Mouse (Mus musculus): ENCODE measurements around the gene Gcc2. TPM values are rescaled to one million over a fixed set of nuclear protein-coding genes. Genes with fewer than 3 reads are reported as not detected.
"Not testable (repeated sequence)": the region's sequence is repeated elsewhere in the genome, so short reads cannot be mapped to it uniquely, and the experiment has no call there.

The Gcc2 gene
- 10 to 100 TPM; 61.7 to 71.3 TPM for total RNA-seq (2021)
- long read RNA-seq, full-length matches to known transcripts, result 4 of 6 reads
- long read RNA-seq, partial matches to known transcripts, result 0 of 6 reads
- long read RNA-seq, other reads (novel, unspliced or antisense), result 2 of 6 reads

DNA sequence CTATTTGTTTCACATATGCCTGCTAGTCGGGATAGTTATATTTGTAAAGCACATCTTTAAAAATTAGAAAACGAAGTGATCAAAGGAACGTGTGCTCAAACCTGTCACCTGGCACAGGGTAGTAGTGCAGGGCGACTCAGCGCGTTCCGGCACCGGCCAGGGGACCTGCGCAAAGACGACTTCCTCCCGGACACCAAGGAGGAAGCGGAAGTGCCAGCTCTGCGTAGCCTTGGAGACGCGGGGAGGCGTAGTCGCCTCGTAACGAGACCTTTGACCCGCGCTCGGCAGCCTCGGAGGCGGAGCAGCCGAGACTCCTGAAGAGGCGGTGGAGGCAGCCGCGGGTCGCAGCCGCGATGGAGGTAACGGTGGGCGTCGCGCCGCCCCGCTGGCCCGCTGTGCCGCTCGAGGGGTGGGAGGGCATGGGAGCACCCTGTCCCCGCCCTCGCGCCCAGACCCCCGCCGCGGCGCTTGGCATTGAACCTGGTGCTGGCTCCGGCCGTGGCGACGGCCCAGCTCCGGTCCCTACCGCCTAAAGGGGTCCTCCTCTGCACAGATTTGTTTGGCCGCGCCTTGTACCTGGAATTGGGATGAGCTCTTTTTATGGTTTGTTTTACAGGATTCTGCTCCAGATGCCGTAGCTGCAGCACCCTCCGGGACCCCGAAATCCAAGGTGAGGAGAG lies at the start of gene Gcc2:
Gcc2 (plus strand) TSS at position 285 of the 680 bp plus-strand sequence.
- DNase-seq (ENCODE audit: low spot score in 2 of 2), result peak; percentile 87 to 92

DNA sequence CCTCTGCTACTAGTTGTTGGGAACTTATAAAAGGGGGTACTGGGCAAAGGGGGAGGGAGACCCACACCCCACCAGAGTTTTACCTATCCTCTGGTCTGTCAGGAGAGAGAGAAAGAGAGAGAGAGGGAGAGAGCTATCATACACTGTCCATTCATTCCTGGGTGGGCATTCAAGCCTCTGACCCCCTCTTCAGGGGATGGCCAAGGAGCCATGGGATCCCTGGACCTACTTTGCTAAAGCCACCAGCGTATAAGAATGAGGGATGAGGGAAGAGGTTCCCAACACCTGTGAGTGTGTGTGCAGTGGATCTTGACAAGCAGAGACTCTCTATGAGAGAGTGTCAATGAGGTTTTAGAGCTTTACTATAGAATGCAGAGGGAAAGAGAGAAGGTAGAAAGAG lies 49.3 kb upstream of the Gcc2 start:
- no peak for DNase-seq (ENCODE audit: low spot score in 2 of 2)

GRCm38 (mm10) chr10:58206639-58207404 lies 48.5 kb upstream of the Gcc2 start:
- no peak for DNase-seq (ENCODE audit: low spot score in 2 of 2)

- DNase-seq (ENCODE audit: low spot score in 2 of 2), result no peak
These were observed 45.4 kb upstream of the Gcc2 start for GRCm38 (mm10) chr10:58209710-58210467.

DNA sequence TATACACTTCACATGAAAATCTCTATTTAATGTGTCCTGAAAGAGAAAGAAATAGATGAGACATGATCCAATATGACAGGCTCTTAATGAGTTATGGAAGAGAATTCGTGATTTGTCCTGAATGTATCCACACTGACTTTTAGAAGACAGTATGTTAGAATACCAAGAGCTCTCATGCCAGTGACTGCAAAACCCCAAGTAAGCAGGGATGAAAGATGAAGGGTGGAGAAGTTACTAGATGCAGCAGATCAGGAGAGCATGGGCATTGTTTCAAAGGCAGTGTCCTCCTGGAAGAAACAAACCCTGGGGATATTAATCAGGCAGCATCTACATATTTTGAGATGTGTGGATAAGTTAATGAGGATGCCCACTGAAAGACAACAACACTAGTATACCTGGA lies 44.8 kb upstream of the Gcc2 start:
- DNase-seq (ENCODE audit: low spot score in 2 of 2), result no peak

GRCm38 (mm10) chr10:58211213-58211612 lies 44.1 kb upstream of the Gcc2 start:
- no peak for DNase-seq (ENCODE audit: low spot score in 2 of 2)

DNA sequence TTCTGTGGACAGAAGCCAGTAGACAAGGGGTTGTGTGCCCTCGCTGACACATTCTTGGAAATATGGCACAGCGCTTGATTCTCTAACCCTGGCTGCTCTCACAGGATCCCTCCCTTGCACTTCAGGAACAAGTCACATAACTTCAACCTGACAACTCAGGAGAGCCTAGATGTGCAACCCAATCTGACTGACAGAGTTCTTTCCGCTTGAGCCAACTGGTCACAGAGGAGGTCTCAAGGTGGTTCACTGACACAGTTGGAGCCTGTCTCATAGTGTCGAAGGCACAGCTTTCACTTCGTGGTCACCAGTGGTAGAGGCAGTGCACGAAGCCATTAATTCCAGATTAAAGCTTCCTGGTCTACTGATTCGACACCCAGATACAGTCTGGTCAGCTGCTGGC lies 43.1 kb upstream of the Gcc2 start:
- DNase-seq (ENCODE audit: low spot score in 2 of 2), result no peak

DNA sequence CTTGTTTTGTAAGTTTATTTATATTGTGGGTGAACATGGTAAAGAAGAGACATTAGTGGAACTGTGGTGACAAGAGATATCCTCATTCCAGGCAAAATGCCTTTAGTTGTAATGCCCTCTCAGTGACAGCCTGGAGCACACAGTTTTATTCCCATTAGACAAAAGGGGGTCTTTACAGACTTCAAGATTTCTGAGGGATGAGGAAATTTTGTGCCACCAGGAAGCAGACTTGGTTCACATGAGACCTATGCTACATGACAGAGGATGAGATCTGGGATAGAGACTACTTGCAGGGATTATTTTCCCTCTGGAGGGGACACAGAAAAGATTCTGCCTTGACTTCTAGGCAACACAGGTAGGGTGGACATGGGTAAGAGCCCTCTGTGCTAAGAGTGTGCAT lies 40.8 kb upstream of the Gcc2 start:
- DNase-seq (ENCODE audit: low spot score in 2 of 2), result no peak

- DNase-seq (ENCODE audit: low spot score in 2 of 2), result no peak
These were observed 40.4 kb upstream of the Gcc2 start for GRCm38 (mm10) chr10:58214934-58215333.

- DNase-seq (ENCODE audit: low spot score in 2 of 2), result no peak
These were observed 39.9 kb upstream of the Gcc2 start for GRCm38 (mm10) chr10:58215353-58215752.

GRCm38 (mm10) chr10:58217366-58217765 lies 37.9 kb upstream of the Gcc2 start:
- no peak for DNase-seq (ENCODE audit: low spot score in 2 of 2)

DNA sequence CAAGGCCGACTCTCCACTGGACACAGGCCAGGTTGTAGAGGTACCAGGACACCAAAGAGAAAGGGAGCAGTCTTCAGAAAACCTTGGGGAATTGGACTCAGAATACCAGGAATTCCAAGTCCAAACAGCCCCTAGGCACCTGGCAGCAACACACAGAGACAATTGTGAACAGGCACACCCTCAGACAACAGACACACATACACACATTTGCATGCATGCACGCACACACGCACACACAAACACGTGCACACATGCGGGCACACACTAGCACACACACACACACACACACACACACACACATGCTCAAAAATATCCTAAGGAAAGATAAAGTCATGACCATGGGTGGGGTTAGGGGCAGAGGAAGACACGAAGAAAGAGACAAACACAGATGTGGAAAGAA lies 34.6 kb upstream of the Gcc2 start:
- no peak for DNase-seq (ENCODE audit: low spot score in 2 of 2)

DNA sequence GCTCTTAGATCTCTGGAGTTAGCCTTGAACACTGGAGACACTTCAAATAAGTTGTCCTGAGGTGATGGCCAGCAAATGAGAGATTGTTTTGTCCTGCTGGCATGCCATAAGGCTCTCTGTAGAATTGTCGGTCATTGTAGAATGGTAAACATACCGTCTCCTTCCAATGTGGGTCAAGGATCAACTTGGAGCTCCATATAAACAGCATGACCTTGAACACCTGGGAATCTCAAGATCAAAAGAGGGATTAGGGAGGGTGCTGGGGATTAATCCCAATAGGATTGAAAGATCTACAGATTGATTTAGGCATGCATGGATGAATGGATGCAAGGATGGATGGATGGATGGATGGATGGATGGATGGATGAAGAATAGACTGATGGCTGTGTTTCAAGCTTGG lies 33.7 kb upstream of the Gcc2 start:
- DNase-seq (ENCODE audit: low spot score in 2 of 2), result peak in 1 of 2 experiments; percentile 30

GRCm38 (mm10) chr10:58223161-58223560 lies 32.1 kb upstream of the Gcc2 start:
- DNase-seq (ENCODE audit: low spot score in 2 of 2), result not testable (repeated sequence)

- peak; percentile 57 to 64 for DNase-seq (ENCODE audit: low spot score in 2 of 2)
These were observed 31.1 kb upstream of the Gcc2 start for GRCm38 (mm10) chr10:58223972-58224805.

GRCm38 (mm10) chr10:58224827-58225785 lies 30.2 kb upstream of the Gcc2 start, which contains the start of gene AW822073:
Gene AW822073 (minus strand): TSS chr10:58224930.
- not testable (repeated sequence) for DNase-seq (ENCODE audit: low spot score in 2 of 2)

DNA sequence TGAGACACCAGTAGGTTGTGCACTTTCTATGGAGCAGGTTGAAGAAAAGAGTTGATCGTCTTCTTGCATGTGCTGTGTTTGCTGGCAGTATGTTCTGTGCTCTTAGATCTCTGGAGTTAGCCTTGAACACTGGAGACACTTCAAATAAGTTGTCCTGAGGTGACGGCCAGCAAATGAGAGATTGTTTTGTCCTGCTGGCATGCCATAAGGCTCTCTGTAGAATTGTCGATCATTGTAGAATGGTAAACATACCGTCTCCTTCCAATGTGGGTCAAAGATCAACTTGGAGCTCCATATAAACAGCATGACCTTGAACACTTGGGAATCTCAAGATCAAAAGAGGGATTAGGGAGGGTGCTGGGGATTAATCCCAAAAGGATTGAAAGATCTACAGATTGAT lies 28.9 kb upstream of the Gcc2 start:
- not testable (repeated sequence) for DNase-seq (ENCODE audit: low spot score in 2 of 2)

GRCm38 (mm10) chr10:58227798-58228197 lies 27.5 kb upstream of the Gcc2 start:
- peak in 1 of 2 experiments; percentile 25 for DNase-seq (ENCODE audit: low spot score in 2 of 2)

GRCm38 (mm10) chr10:58230021-58230420 lies 25.3 kb upstream of the Gcc2 start:
- DNase-seq (ENCODE audit: low spot score in 2 of 2), result not testable (repeated sequence)

All from layer of hippocampus, postnatal 10 days (tissue).